ENCODE assay signal across 13 mouse cellular contexts in the genomic region with DNA sequence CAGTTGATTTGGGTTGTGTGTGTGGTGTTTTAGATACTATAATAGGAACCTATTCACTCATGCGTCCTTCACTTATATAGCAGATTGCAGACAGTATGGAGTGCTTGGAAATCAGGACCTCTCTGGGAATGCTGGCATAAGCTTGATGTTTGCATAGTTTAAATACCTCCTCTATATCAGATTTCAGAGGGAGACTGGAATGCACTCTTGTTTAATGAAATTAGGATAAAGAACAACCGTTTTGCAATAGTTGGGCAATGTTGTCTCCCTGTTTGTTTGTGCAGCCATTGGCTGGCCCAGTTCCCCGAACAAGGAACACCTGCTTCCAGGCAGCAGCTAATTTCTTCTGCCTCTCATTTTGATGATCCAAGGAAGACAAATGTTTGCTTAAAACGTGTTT. TPM values are rescaled to one million over a fixed set of nuclear protein-coding genes. Genes with fewer than 3 reads are reported as not detected.
DNase-seq lines count a peak whose midpoint lies in the region; ATAC-seq and TF ChIP-seq lines count a peak whose summit lies in the region.
"Had no signal": no experiment of that assay in that cellular context is flagged by ENCODE, and none has a peak within 500 bp of the region (broad histone marks: within the 10 kb centered on the region; RNA-seq: fewer than 3 reads in every experiment).

No protein-coding gene starts in this region.

- H3K4me2 ChIP-seq in kidney, embryonic 15.5 days, result no peak overlapping the region
- H3K4me2 ChIP-seq in lung, postnatal 0 days (replicated peaks; ENCODE audit: low read depth, low read length), result no peak overlapping the region
- no peak overlapping the region for H3K4me2 ChIP-seq in forebrain, embryonic 11.5 days (ENCODE audit: low read depth, low read length, severe bottlenecking)

- no peak for ATAC-seq in kidney, embryonic 15.5 days (replicated peaks; ENCODE audit: low FRiP score)
- ATAC-seq in lung, postnatal 0 days, result peak; percentile 83
- ATAC-seq in frontal cortex, adult (ENCODE audit: low TSS enrichment), result no peak
- no peak for ATAC-seq in forebrain, embryonic 11.5 days (replicated peaks; ENCODE audit: low FRiP score)
- ATAC-seq: hindbrain, postnatal 0 days had no signal

- H3K4me1 ChIP-seq in kidney, embryonic 15.5 days, result peaks cover 19% of the 10 kb centered on the region
- peaks cover 20% of the 10 kb centered on the region for H3K4me1 ChIP-seq in lung, postnatal 0 days (ENCODE audit: insufficient read depth, low read depth, low read length)
- no peaks in the 10 kb centered on the region; the same call in 1 of the 2 replicates for H3K4me1 ChIP-seq in forebrain, embryonic 11.5 days (replicated peaks; ENCODE audit: control insufficient read depth, insufficient read depth, low read length)

- no peak for TF ChIP-seq CTCF in brain, embryonic 14.5 days (IDR thresholded peaks at IDR 0.05; ENCODE audit: borderline replicate concordance, extremely low read depth, insufficient read depth, insufficient read length)
- no peak for TF ChIP-seq CTCF in lung, postnatal 0 days (IDR thresholded peaks at IDR 0.05)

- no peak overlapping the region for H3K4me3 ChIP-seq in kidney, embryonic 15.5 days (replicated peaks)
- H3K4me3 ChIP-seq in lung, postnatal 0 days (ENCODE audit: low read depth, low read length), result no peak overlapping the region
- no peak overlapping the region for H3K4me3 ChIP-seq in forebrain, embryonic 11.5 days (ENCODE audit: low read depth, low read length)
- H3K4me3 ChIP-seq: erythroblast, embryonic 14.5 days had no signal

- H3K36me3 ChIP-seq in kidney, embryonic 15.5 days, result peaks cover 47% of the 10 kb centered on the region
- peaks cover 33% of the 10 kb centered on the region for H3K36me3 ChIP-seq in lung, postnatal 0 days (ENCODE audit: insufficient read depth, low read length)
- peaks cover 3% of the 10 kb centered on the region; the same call in 1 of the 2 replicates for H3K36me3 ChIP-seq in forebrain, embryonic 11.5 days (ENCODE audit: control insufficient read depth, insufficient read depth, low read length)

- H3K9me3 ChIP-seq in kidney, embryonic 15.5 days (replicated peaks), result no peaks in the 10 kb centered on the region
- H3K9me3 ChIP-seq in lung, postnatal 0 days (ENCODE audit: low read length), result no peaks in the 10 kb centered on the region
- H3K9me3 ChIP-seq in forebrain, embryonic 11.5 days (ENCODE audit: control insufficient read depth, low read length), result no peaks in the 10 kb centered on the region

- peak; percentile 94 for TF ChIP-seq EP300 in lung, postnatal 0 days (IDR thresholded peaks at IDR 0.05)

- H3K27me3 ChIP-seq in kidney, embryonic 15.5 days, result no peaks in the 10 kb centered on the region
- no peaks in the 10 kb centered on the region for H3K27me3 ChIP-seq in lung, postnatal 0 days (replicated peaks; ENCODE audit: insufficient read depth, low read length)
- H3K27me3 ChIP-seq in forebrain, embryonic 11.5 days (ENCODE audit: control insufficient read depth, insufficient read depth, low read length), result no peaks in the 10 kb centered on the region

- DNase-seq in adrenal gland, adult 2 months, result peak; percentile 25
- DNase-seq in adrenal gland, postnatal 25 days, result no peak
- no peak for DNase-seq in kidney, adult 8-10 months
- peak; percentile 35 for DNase-seq in brain, embryonic 14.5 days (ENCODE audit: low read depth)
- DNase-seq in lung, postnatal 0 days (ENCODE audit: low spot score), result peak; percentile 93
- no peak for DNase-seq in forebrain, embryonic 11.5 days (ENCODE audit: low spot score)
- DNase-seq: cerebellum, postnatal 14 days; thymus, postnatal 14 days had no signal

- H3K9ac ChIP-seq in kidney, embryonic 15.5 days, result no peak overlapping the region
- H3K9ac ChIP-seq in lung, postnatal 0 days (replicated peaks; ENCODE audit: low read depth), result no peak overlapping the region
- no peak overlapping the region for H3K9ac ChIP-seq in forebrain, embryonic 11.5 days (ENCODE audit: low read length)

- H3K27ac ChIP-seq in kidney, embryonic 15.5 days, result 0 out of 2 replicates have a peak overlapping the region, but pooled peaks have one; percentile 27
- H3K27ac ChIP-seq in lung, postnatal 0 days (ENCODE audit: low read length), result 0 out of 2 replicates have a peak overlapping the region, but pooled peaks have one; percentile 10
- no peak overlapping the region for H3K27ac ChIP-seq in forebrain, embryonic 11.5 days (ENCODE audit: low read depth, low read length)
- H3K27ac ChIP-seq: hindbrain, postnatal 0 days; macrophage had no signal

- 40% methylated on average over 4 of the region's 4 CpGs for WGBS in kidney, embryonic 15.5 days
- 21% methylated on average over 4 of the region's 4 CpGs for WGBS in lung, postnatal 0 days
- WGBS in forebrain, embryonic 11.5 days, result 64% methylated on average over 4 of the region's 4 CpGs

- no peak for TF ChIP-seq POLR2A in brain, embryonic 14.5 days (IDR thresholded peaks at IDR 0.05; ENCODE audit: borderline replicate concordance, extremely low read depth, insufficient read depth, insufficient read length, poor library complexity, severe bottlenecking)

RNA-seq across cellular contexts. Expression of gene Mmd, which starts 9.8 kb away (rescaled TPM):
- 100 to 1,000 TPM; 110 to 147 TPM for total RNA-seq in adrenal gland, adult 2 months (2021)
- 51.7 and 122 TPM in 2 replicates for polyA plus RNA-seq in adrenal gland, adult 2 months (2012; rRNA removed)
- 63.3 and 69.1 TPM in 2 replicates for total RNA-seq in adrenal gland, postnatal 25 days (2021)
- polyA plus RNA-seq in kidney, embryonic 15.5 days (2015; fragmentation: Nextera tagmentation; extraction: Ambion mirVana), result 36.6 and 38.0 TPM in 2 replicates
- 78.5 and 102 TPM in 2 replicates for polyA plus RNA-seq in brain, embryonic 14.5 days (2012; rRNA removed)
- polyA plus RNA-seq in lung, postnatal 0 days (2015; fragmentation: Nextera tagmentation; extraction: Ambion mirVana), result 32.5 and 35.8 TPM in 2 replicates
- 41.3 and 42.7 TPM in 2 replicates for polyA plus RNA-seq in forebrain, embryonic 11.5 days (2014; fragmentation: Nextera tagmentation; extraction: Ambion mirVana)

Comparison
In these comparisons a context has a peak if more than half of its experiments do, and no peak if none do; other contexts are left out.
1. DNase-seq: peak in adrenal gland, adult 2 months (single experiment), brain, embryonic 14.5 days (single experiment) and lung, postnatal 0 days (single experiment); none in adrenal gland, postnatal 25 days (single experiment), kidney, adult 8-10 months (0 of 2) and forebrain, embryonic 11.5 days (single experiment).